Mouse (Mus musculus): Measurements from ENCODE around the gene Vstm5.

Gene Vstm5

GRCm38 (mm10) chr9:15239042-15239925 is at the start of gene Vstm5:
Vstm5 (plus strand) TSS chr9:15239045.
- no peak for DNase-seq

GRCm38 (mm10) chr9:15194806-15195205 is 44.0 kb upstream of the Vstm5 start:
- peak; percentile 17 for DNase-seq

GRCm38 (mm10) chr9:15206631-15207030 is 32.2 kb upstream of the Vstm5 start:
- DNase-seq = no peak

GRCm38 (mm10) chr9:15209320-15209719 is 29.5 kb upstream of the Vstm5 start:
- no peak for DNase-seq

- no peak for DNase-seq
These were observed 27.0 kb upstream of the Vstm5 start for GRCm38 (mm10) chr9:15211876-15212275.

GRCm38 (mm10) chr9:15213695-15214094 is 25.1 kb upstream of the Vstm5 start:
- DNase-seq = no peak

GRCm38 (mm10) chr9:15224912-15225311 is 13.9 kb upstream of the Vstm5 start:
- DNase-seq = no peak

- no peak for DNase-seq
These were observed 6.4 kb upstream of the Vstm5 start for GRCm38 (mm10) chr9:15232445-15232844.

GRCm38 (mm10) chr9:15233604-15234003 is 5.2 kb upstream of the Vstm5 start:
- no peak for DNase-seq

GRCm38 (mm10) chr9:15235986-15236385 is 2.9 kb upstream of the Vstm5 start:
- DNase-seq = no peak

- DNase-seq = no peak
These were observed 1.1 kb upstream of the Vstm5 start for GRCm38 (mm10) chr9:15237516-15238296.

GRCm38 (mm10) chr9:15238297-15238990 is 401 bp upstream of the Vstm5 start:
- no peak for DNase-seq

GRCm38 (mm10) chr9:15240006-15240405 is 1.2 kb downstream of the Vstm5 start:
- no peak for DNase-seq

- DNase-seq = no peak
These were observed 2.2 kb downstream of the Vstm5 start for GRCm38 (mm10) chr9:15240863-15241595.

- DNase-seq = no peak
These were observed 2.7 kb downstream of the Vstm5 start for GRCm38 (mm10) chr9:15241596-15241939.

- DNase-seq = no peak
These were observed 3.3 kb downstream of the Vstm5 start for GRCm38 (mm10) chr9:15242130-15242529.

GRCm38 (mm10) chr9:15245319-15246075 is 6.7 kb downstream of the Vstm5 start:
- DNase-seq = no peak

GRCm38 (mm10) chr9:15250376-15250775 is 11.5 kb downstream of the Vstm5 start:
- no peak for DNase-seq

- DNase-seq = no peak
These were observed 13.4 kb downstream of the Vstm5 start for GRCm38 (mm10) chr9:15252196-15252595.

- DNase-seq = no peak
These were observed 15.7 kb downstream of the Vstm5 start for GRCm38 (mm10) chr9:15254501-15254900.

- no peak for DNase-seq
These were observed 17.4 kb downstream of the Vstm5 start for GRCm38 (mm10) chr9:15256214-15256613.

GRCm38 (mm10) chr9:15261980-15262379 is 23.1 kb downstream of the Vstm5 start:
- DNase-seq = no peak

Data from cerebellum, adult 9-10 months (tissue).